Mouse (Mus musculus) intestine, embryonic 15.5 days (tissue): ENCODE data around the gene Nprl3. TPM values are rescaled to one million over a fixed set of nuclear protein-coding genes. Genes with fewer than 3 reads are reported as not detected.
A peak's percentile ranks its signal among the peaks of the same experiment; 100 is the strongest.

ENCODE experiments used
- ATAC-seq: fragments of 200-750 bp; cut with Nextera tagmentation; 2 replicates; pipeline ENCODE4 v1.8.0; 2017; ENCODE audit warnings: moderate TSS enrichment, moderate library complexity
- H3K27ac ChIP-seq: fragments of 300-500 bp; sonication (generic); 2 replicates; pipeline ENCODE4 v1.5.1; 2015; ENCODE audit warnings: mild to moderate bottlenecking, inconsistent platforms
- H3K27me3 ChIP-seq: fragments of 300-500 bp; sonication (generic); replicated peaks from 2 replicates; pipeline ENCODE4 v1.6.1; 2015; ENCODE audit warnings: inconsistent platforms
- H3K36me3 ChIP-seq: fragments of 300-500 bp; sonication (generic); 2 replicates; pipeline ENCODE4 v1.6.1; 2015; ENCODE audit warnings: inconsistent platforms
- H3K4me1 ChIP-seq: fragments of 300-500 bp; sonication (generic); replicated peaks from 2 replicates; pipeline ENCODE4 v1.6.1; 2015; ENCODE audit warnings: inconsistent platforms
- H3K4me2 ChIP-seq: fragments of 300-500 bp; sonication (generic); replicated peaks from 2 replicates; pipeline ENCODE4 v1.6.1; 2015; ENCODE audit warnings: mild to moderate bottlenecking, inconsistent platforms
- H3K4me3 ChIP-seq: fragments of 300-500 bp; sonication (generic); replicated peaks from 2 replicates; pipeline ENCODE4 v1.5.1; 2015; ENCODE audit warnings: inconsistent platforms
- H3K9ac ChIP-seq: fragments of 300-500 bp; sonication (generic); 2 replicates; pipeline ENCODE4 v1.6.1; 2015; ENCODE audit warnings: inconsistent platforms
- H3K9me3 ChIP-seq: fragments of 300-500 bp; sonication (generic); 2 replicates; pipeline ENCODE4 v1.6.1; 2016; ENCODE audit warnings: inconsistent platforms
- WGBS: fragments of 180-500 bp; shearing (Covaris S2); methylation state at CpG from one replicate; pipeline ENCODE4 v1.1.7; 2015; 5-methylcytosine and 5-hydroxymethylcytosine counted together
- polyA plus RNA-seq: library from polyadenylated mRNA; unstranded; fragments of >200 nt; fragmentation: Nextera tagmentation; extraction: Ambion mirVana; gene quantifications from 2 replicates; pipeline ENCODE4 v1.2.1, GENCODE M21; 2015

Nprl3 gene
- polyA plus RNA-seq, 1 experiment from 2014 or later = 29.4 TPM

GRCm38 (mm10) chr11:32227555-32227954 is 40.0 kb downstream of the Nprl3 start:
- no peak for ATAC-seq
- peak overlapping the region; percentile 74; the same call in 1 of the 2 replicates for H3K4me2 ChIP-seq
- no peaks in the 10 kb centered on the region for H3K9me3 ChIP-seq
- H3K9ac ChIP-seq = no peak overlapping the region
- H3K27ac ChIP-seq = no peak overlapping the region
- no peak overlapping the region for H3K4me3 ChIP-seq
- no peaks in the 10 kb centered on the region for H3K27me3 ChIP-seq
- peaks cover 15% of the 10 kb centered on the region for H3K36me3 ChIP-seq
- 88% methylated on average over 9 of the region's 9 CpGs for WGBS
- H3K4me1 ChIP-seq = peaks cover 36% of the 10 kb centered on the region

- Histone ChIP-seq H3K27ac (peak overlapping the region; percentile 91), H3K4me2 (peak overlapping the region; percentile 74), H3K4me3 (peak overlapping the region; percentile 63), H3K9ac (peak overlapping the region; percentile 67), H3K4me1 (peaks cover 40% of the 10 kb centered on the region), H3K27me3 (no peaks in the 10 kb centered on the region), H3K36me3 (peaks cover 14% of the 10 kb centered on the region), H3K9me3 (no peaks in the 10 kb centered on the region)
- WGBS = 36% methylated on average over 1 of the region's 1 CpGs
- no peak for ATAC-seq
These were observed 40.5 kb downstream of the Nprl3 start for GRCm38 (mm10) chr11:32227041-32227440.

- peak within 1 kb of the TSS; percentile 63 for H3K4me3 ChIP-seq
- H3K9me3 ChIP-seq = no peaks in the 10 kb centered on the region
- no peaks in the 10 kb centered on the region for H3K27me3 ChIP-seq
- H3K4me1 ChIP-seq = peaks cover 40% of the 10 kb centered on the region
- peak within 1 kb of the TSS; percentile 67 for H3K9ac ChIP-seq
- peak; percentile 78 for ATAC-seq
- 3% methylated on average over 47 of the region's 47 CpGs for WGBS
- peak within 1 kb of the TSS; percentile 74 for H3K4me2 ChIP-seq
- H3K36me3 ChIP-seq = peaks cover 7% of the 10 kb centered on the region
- H3K27ac ChIP-seq = peak within 1 kb of the TSS; percentile 91
These were observed 41.2 kb downstream of the Nprl3 start, which contains the start of gene Mpg for GRCm38 (mm10) chr11:32226124-32226871. Gene Mpg (plus strand): TSS chr11:32226505.

- Histone ChIP-seq H3K27ac (peak overlapping the region; percentile 91), H3K4me3 (no peak overlapping the region), H3K9me3 (no peaks in the 10 kb centered on the region), H3K4me1 (peaks cover 48% of the 10 kb centered on the region), H3K36me3 (peaks cover 3% of the 10 kb centered on the region), H3K4me2 (peak overlapping the region; percentile 74), H3K27me3 (no peaks in the 10 kb centered on the region), H3K9ac (0 out of 2 replicates have a peak overlapping the region, but pooled peaks have one; percentile 12)
- no peak for ATAC-seq
- WGBS = 44% methylated on average over 7 of the region's 7 CpGs
These were observed 42.0 kb downstream of the Nprl3 start for GRCm38 (mm10) chr11:32225222-32226104.

- no peak overlapping the region for H3K4me3 ChIP-seq
- H3K27me3 ChIP-seq = no peaks in the 10 kb centered on the region
- no peaks in the 10 kb centered on the region for H3K9me3 ChIP-seq
- peak; percentile 23 for ATAC-seq
- peak overlapping the region; percentile 18; the same call in 1 of the 2 replicates for H3K9ac ChIP-seq
- WGBS = 16% methylated on average over 4 of the region's 4 CpGs
- H3K36me3 ChIP-seq = no peaks in the 10 kb centered on the region; the same call in 1 of the 2 replicates
- H3K27ac ChIP-seq = peak overlapping the region; percentile 91
- peaks cover 53% of the 10 kb centered on the region for H3K4me1 ChIP-seq
- H3K4me2 ChIP-seq = peak overlapping the region; percentile 38
These were observed 42.9 kb downstream of the Nprl3 start for GRCm38 (mm10) chr11:32224468-32225139.

- no peaks in the 10 kb centered on the region for H3K9me3 ChIP-seq
- H3K4me3 ChIP-seq = no peak overlapping the region
- no peak overlapping the region for H3K9ac ChIP-seq
- H3K4me1 ChIP-seq = peaks cover 64% of the 10 kb centered on the region
- WGBS = 65% methylated on average over 4 of the region's 4 CpGs
- ATAC-seq = no peak
- no peaks in the 10 kb centered on the region; the same call in 1 of the 2 replicates for H3K36me3 ChIP-seq
- peak overlapping the region; percentile 98 for H3K27ac ChIP-seq
- peak overlapping the region; percentile 82; the same call in 1 of the 2 replicates for H3K4me2 ChIP-seq
- H3K27me3 ChIP-seq = no peaks in the 10 kb centered on the region
These were observed 44.1 kb downstream of the Nprl3 start for GRCm38 (mm10) chr11:32223297-32223967.

- H3K4me2 ChIP-seq = peak overlapping the region; percentile 82
- ATAC-seq = peak; percentile 21
- no peaks in the 10 kb centered on the region for H3K27me3 ChIP-seq
- H3K27ac ChIP-seq = peak overlapping the region; percentile 98
- no peaks in the 10 kb centered on the region for H3K36me3 ChIP-seq
- H3K4me3 ChIP-seq = peak overlapping the region; percentile 91
- no peaks in the 10 kb centered on the region for H3K9me3 ChIP-seq
- 4% methylated on average over 21 of the region's 21 CpGs for WGBS
- H3K9ac ChIP-seq = peak overlapping the region; percentile 94; the same call in 1 of the 2 replicates
- peaks cover 71% of the 10 kb centered on the region for H3K4me1 ChIP-seq
These were observed 44.8 kb downstream of the Nprl3 start for GRCm38 (mm10) chr11:32222570-32223194.

- H3K4me2 ChIP-seq = peak within 1 kb of the TSS; percentile 82
- H3K27ac ChIP-seq = peak within 1 kb of the TSS; percentile 98
- peaks cover 71% of the 10 kb centered on the region for H3K4me1 ChIP-seq
- H3K4me3 ChIP-seq = peak within 1 kb of the TSS; percentile 91
- ATAC-seq = peak; percentile 67
- H3K9me3 ChIP-seq = no peaks in the 10 kb centered on the region
- under 1% methylated on average over 72 of the region's 72 CpGs for WGBS
- peak within 1 kb of the TSS; percentile 94 for H3K9ac ChIP-seq
- no peaks in the 10 kb centered on the region for H3K36me3 ChIP-seq
- no peaks in the 10 kb centered on the region for H3K27me3 ChIP-seq
These were observed 45.5 kb downstream of the Nprl3 start, which contains the start of gene Rhbdf1 for GRCm38 (mm10) chr11:32221951-32222409. Gene Rhbdf1 (minus strand): TSS chr11:32222300.

- H3K9ac ChIP-seq = peak overlapping the region; percentile 94
- H3K9me3 ChIP-seq = no peaks in the 10 kb centered on the region
- no peaks in the 10 kb centered on the region for H3K27me3 ChIP-seq
- peak overlapping the region; percentile 91 for H3K4me3 ChIP-seq
- H3K36me3 ChIP-seq = no peaks in the 10 kb centered on the region
- H3K27ac ChIP-seq = peak overlapping the region; percentile 98
- ATAC-seq = peak; percentile 74
- peak overlapping the region; percentile 82 for H3K4me2 ChIP-seq
- 0% methylated on average over 46 of the region's 46 CpGs for WGBS
- H3K4me1 ChIP-seq = peaks cover 67% of the 10 kb centered on the region
These were observed 46.1 kb downstream of the Nprl3 start for GRCm38 (mm10) chr11:32221225-32221950.

GRCm38 (mm10) chr11:32220607-32221224 is 46.8 kb downstream of the Nprl3 start:
- peaks cover 63% of the 10 kb centered on the region for H3K4me1 ChIP-seq
- H3K36me3 ChIP-seq = no peaks in the 10 kb centered on the region; the same call in 1 of the 2 replicates
- no peak; the same call in 1 of the 2 replicates for ATAC-seq
- H3K9ac ChIP-seq = peak overlapping the region; percentile 94
- 25% methylated on average over 10 of the region's 10 CpGs for WGBS
- H3K27ac ChIP-seq = peak overlapping the region; percentile 98
- no peaks in the 10 kb centered on the region for H3K9me3 ChIP-seq
- peak overlapping the region; percentile 82 for H3K4me2 ChIP-seq
- H3K27me3 ChIP-seq = no peaks in the 10 kb centered on the region
- H3K4me3 ChIP-seq = peak overlapping the region; percentile 91
